21 mouse cellular contexts compared by ENCODE assay signal in the genomic region with DNA sequence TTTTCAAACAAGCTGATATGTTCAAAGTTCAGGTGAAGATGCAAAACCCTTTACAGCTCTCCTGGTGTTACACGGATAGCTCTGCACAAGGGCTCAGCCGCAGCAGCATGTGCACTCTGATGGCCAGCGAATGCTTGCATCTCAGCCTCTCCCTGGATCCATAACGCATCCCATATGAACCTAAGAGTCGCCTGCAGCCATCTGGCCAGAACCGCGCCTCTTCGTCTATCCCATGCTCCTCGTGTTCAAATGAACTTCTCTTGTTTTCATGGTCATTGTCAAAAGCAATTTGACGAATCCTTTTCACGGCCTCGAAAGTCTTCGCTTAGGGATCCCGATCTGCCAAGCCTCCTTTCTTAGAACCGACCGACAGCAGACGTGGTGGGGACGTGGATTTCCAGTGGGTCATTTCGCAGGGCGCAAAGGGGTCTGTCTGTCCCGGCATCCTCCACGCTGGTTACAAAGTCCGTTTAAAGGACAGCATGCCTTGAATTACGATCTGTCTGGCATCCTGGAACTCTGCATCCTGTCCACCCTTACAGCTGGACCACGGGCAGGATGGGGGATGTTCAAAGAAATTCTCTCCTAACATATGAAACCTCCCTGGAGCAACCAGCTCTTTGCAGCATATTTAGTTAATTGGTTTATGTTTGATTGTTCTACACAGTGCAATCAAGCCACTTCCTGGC. TPM values are rescaled to one million over a fixed set of nuclear protein-coding genes. Genes with fewer than 3 reads are reported as not detected.
DNase-seq lines count a peak whose midpoint lies in the region; ATAC-seq and TF ChIP-seq lines count a peak whose summit lies in the region.
"Had no signal": no experiment of that assay in that cellular context is flagged by ENCODE, and none has a peak within 500 bp of the region (broad histone marks: within the 10 kb centered on the region; RNA-seq: fewer than 3 reads in every experiment).

No protein-coding gene starts in this region.

- 69% methylated on average over 25 of the region's 25 CpGs for WGBS in forebrain, embryonic 10.5 days
- 72% methylated on average over 25 of the region's 25 CpGs for WGBS in forebrain, embryonic 11.5 days
- 33% methylated on average over 25 of the region's 25 CpGs for WGBS in embryonic facial prominence, embryonic 12.5 days
- 23% methylated on average over 25 of the region's 25 CpGs for WGBS in limb, embryonic 14.5 days
- 70% methylated on average over 25 of the region's 25 CpGs for whole genome bisulfite sequencing in hindbrain, embryonic 13.5 days

- peak overlapping the region; percentile 40; the same call in 1 of the 2 replicates for H3K27ac ChIP-seq in forebrain, embryonic 10.5 days
- no peak overlapping the region for H3K27ac ChIP-seq in forebrain, embryonic 11.5 days (ENCODE audit: low read depth, low read length)
- peak overlapping the region; percentile 82 for H3K27ac ChIP-seq in embryonic facial prominence, embryonic 12.5 days
- H3K27ac ChIP-seq in limb, embryonic 14.5 days (replicated peaks; ENCODE audit: low read depth, low read length), result no peak overlapping the region
- no peak overlapping the region for H3K27ac ChIP-seq in hindbrain, embryonic 13.5 days
- H3K27ac ChIP-seq: forebrain, embryonic 13.5 days; heart, embryonic 10.5 days; hindbrain, embryonic 12.5 days; liver, embryonic 12.5 days; neural tube, embryonic 13.5 days had no signal

- no peaks in the 10 kb centered on the region for H3K27me3 ChIP-seq in forebrain, embryonic 10.5 days (ENCODE audit: poor library complexity, severe bottlenecking)
- H3K27me3 ChIP-seq in forebrain, embryonic 11.5 days (ENCODE audit: control insufficient read depth, insufficient read depth, low read length), result no peaks in the 10 kb centered on the region
- H3K27me3 ChIP-seq in embryonic facial prominence, embryonic 12.5 days, result no peaks in the 10 kb centered on the region
- H3K27me3 ChIP-seq in limb, embryonic 14.5 days (ENCODE audit: control insufficient read depth, insufficient read depth, low read length), result no peaks in the 10 kb centered on the region
- H3K27me3 ChIP-seq in hindbrain, embryonic 13.5 days, result no peaks in the 10 kb centered on the region
- H3K27me3 ChIP-seq: forebrain, embryonic 13.5 days; hindbrain, embryonic 12.5 days; neural tube, embryonic 13.5 days had no signal

- peaks cover 10% of the 10 kb centered on the region for H3K4me1 ChIP-seq in forebrain, embryonic 10.5 days
- no peaks in the 10 kb centered on the region for H3K4me1 ChIP-seq in forebrain, embryonic 11.5 days (replicated peaks; ENCODE audit: control insufficient read depth, insufficient read depth, low read length)
- H3K4me1 ChIP-seq in embryonic facial prominence, embryonic 12.5 days, result peaks cover 7% of the 10 kb centered on the region; the same call in 1 of the 2 replicates
- H3K4me1 ChIP-seq in limb, embryonic 14.5 days (ENCODE audit: control insufficient read depth, insufficient read depth, low read length), result 0 out of 2 replicates have a peak, but pooled peaks cover 4% of the 10 kb centered on the region
- H3K4me1 ChIP-seq in hindbrain, embryonic 13.5 days (replicated peaks), result no peaks in the 10 kb centered on the region
- H3K4me1 ChIP-seq: forebrain, embryonic 13.5 days; hindbrain, embryonic 12.5 days; liver, embryonic 12.5 days; neural tube, embryonic 13.5 days had no signal

- H3K4me3 ChIP-seq in forebrain, embryonic 10.5 days, result no peak overlapping the region
- no peak overlapping the region for H3K4me3 ChIP-seq in forebrain, embryonic 11.5 days (ENCODE audit: low read depth, low read length)
- no peak overlapping the region for H3K4me3 ChIP-seq in embryonic facial prominence, embryonic 12.5 days
- no peak overlapping the region for H3K4me3 ChIP-seq in limb, embryonic 14.5 days (replicated peaks; ENCODE audit: low read length)
- H3K4me3 ChIP-seq in hindbrain, embryonic 13.5 days, result no peak overlapping the region
- H3K4me3 ChIP-seq: forebrain, embryonic 13.5 days; heart, embryonic 10.5 days; hindbrain, embryonic 12.5 days; liver, embryonic 12.5 days; neural tube, embryonic 13.5 days had no signal

- H3K36me3 ChIP-seq in forebrain, embryonic 10.5 days (replicated peaks), result no peaks in the 10 kb centered on the region
- no peaks in the 10 kb centered on the region for H3K36me3 ChIP-seq in forebrain, embryonic 11.5 days (ENCODE audit: control insufficient read depth, insufficient read depth, low read length)
- no peaks in the 10 kb centered on the region for H3K36me3 ChIP-seq in embryonic facial prominence, embryonic 12.5 days
- no peaks in the 10 kb centered on the region for H3K36me3 ChIP-seq in limb, embryonic 14.5 days (ENCODE audit: control insufficient read depth, insufficient read depth, low read length)
- no peaks in the 10 kb centered on the region for H3K36me3 ChIP-seq in hindbrain, embryonic 13.5 days
- H3K36me3 ChIP-seq: heart, embryonic 10.5 days; hindbrain, embryonic 12.5 days; liver, embryonic 12.5 days; neural tube, embryonic 13.5 days had no signal

- DNase-seq in forebrain, embryonic 10.5 days (ENCODE audit: extremely low spot score, low spot score), result no peak
- no peak for DNase-seq in forebrain, embryonic 11.5 days (ENCODE audit: low spot score)
- DNase-seq in kidney, postnatal 4 days, result peak; percentile 36 to 60
- DNase-seq in kidney, adult 8-10 months, result no peak
- DNase-seq in limb, embryonic 14.5 days (ENCODE audit: low spot score), result no peak
- no peak for DNase-seq in retina, postnatal 1 day
- DNase-seq: adrenal gland, adult 8-10 months; cerebellum, postnatal 10 days; gastrocnemius, postnatal 36 days; heart, postnatal 10 days; kidney, adult 2 months; lung, postnatal 14 days; right cerebral cortex, postnatal 4 days; thymus, adult 18-20 months had no signal

- ATAC-seq in forebrain, embryonic 11.5 days (replicated peaks; ENCODE audit: low FRiP score), result no peak
- peak; percentile 38; the same call in 1 of the 2 replicates for ATAC-seq in embryonic facial prominence, embryonic 12.5 days (ENCODE audit: insufficient number of reproducible peaks, insufficient read depth, low FRiP score, low TSS enrichment)
- 0 out of 2 replicates have a peak, but pooled peaks have one; percentile 4 for ATAC-seq in limb, embryonic 14.5 days (ENCODE audit: low FRiP score, low read depth)
- ATAC-seq in hindbrain, embryonic 13.5 days (ENCODE audit: low FRiP score), result no peak
- ATAC-seq: forebrain, embryonic 13.5 days; liver, embryonic 12.5 days had no signal

- no peak for TF ChIP-seq POLR2A in limb, embryonic 14.5 days (IDR thresholded peaks at IDR 0.05; ENCODE audit: borderline replicate concordance, extremely low read depth, insufficient read depth, insufficient read length)

- no peak overlapping the region for H3K9ac ChIP-seq in forebrain, embryonic 11.5 days (ENCODE audit: low read length)
- no peak overlapping the region for H3K9ac ChIP-seq in embryonic facial prominence, embryonic 12.5 days
- H3K9ac ChIP-seq in limb, embryonic 14.5 days (ENCODE audit: low read depth, low read length, severe bottlenecking), result peak overlapping the region; percentile 12; the same call in 1 of the 2 replicates
- no peak overlapping the region for H3K9ac ChIP-seq in hindbrain, embryonic 13.5 days
- H3K9ac ChIP-seq: forebrain, embryonic 13.5 days; hindbrain, embryonic 12.5 days; liver, embryonic 12.5 days; neural tube, embryonic 13.5 days had no signal

- no peak overlapping the region for H3K4me2 ChIP-seq in forebrain, embryonic 11.5 days (ENCODE audit: low read depth, low read length, severe bottlenecking)
- peak overlapping the region; percentile 36 for H3K4me2 ChIP-seq in embryonic facial prominence, embryonic 12.5 days (replicated peaks)
- peak overlapping the region; percentile 17 for H3K4me2 ChIP-seq in limb, embryonic 14.5 days (replicated peaks; ENCODE audit: low read depth, low read length, severe bottlenecking)
- H3K4me2 ChIP-seq in hindbrain, embryonic 13.5 days, result no peak overlapping the region
- H3K4me2 ChIP-seq: forebrain, embryonic 13.5 days; hindbrain, embryonic 12.5 days; liver, embryonic 12.5 days; neural tube, embryonic 13.5 days had no signal

- no peaks in the 10 kb centered on the region for H3K9me3 ChIP-seq in forebrain, embryonic 10.5 days
- H3K9me3 ChIP-seq in forebrain, embryonic 11.5 days (ENCODE audit: control insufficient read depth, low read length), result no peaks in the 10 kb centered on the region
- H3K9me3 ChIP-seq in embryonic facial prominence, embryonic 12.5 days, result no peaks in the 10 kb centered on the region
- no peaks in the 10 kb centered on the region for H3K9me3 ChIP-seq in limb, embryonic 14.5 days (ENCODE audit: control insufficient read depth, low read length)
- H3K9me3 ChIP-seq in hindbrain, embryonic 13.5 days, result no peaks in the 10 kb centered on the region
- H3K9me3 ChIP-seq: forebrain, embryonic 13.5 days; heart, embryonic 10.5 days; hindbrain, embryonic 12.5 days; liver, embryonic 12.5 days; neural tube, embryonic 13.5 days had no signal

RNA-seq across cellular contexts. Expression of a gene that starts 12.0 kb away (rescaled TPM):
- 48.6 and 48.9 TPM in 2 replicates for polyA plus RNA-seq in forebrain, embryonic 10.5 days (2016; fragmentation: Nextera tagmentation; extraction: Ambion mirVana)
- polyA plus RNA-seq in forebrain, embryonic 11.5 days (2014; fragmentation: Nextera tagmentation; extraction: Ambion mirVana), result 35.1 and 40.6 TPM in 2 replicates
- polyA plus RNA-seq in embryonic facial prominence, embryonic 12.5 days (2016; fragmentation: Nextera tagmentation; extraction: Ambion mirVana), result 239 and 242 TPM in 2 replicates
- 219 and 265 TPM in 2 replicates for polyA plus RNA-seq in limb, embryonic 14.5 days (2012; rRNA removed)
- 85.5 and 109 TPM in 2 replicates for polyA plus RNA-seq in limb, embryonic 14.5 days (2014; fragmentation: Nextera tagmentation; extraction: Ambion mirVana)
- 30.2 and 33.8 TPM in 2 replicates for polyA plus RNA-seq in hindbrain, embryonic 13.5 days (2015; fragmentation: Nextera tagmentation; extraction: Ambion mirVana)

RNA-seq across cellular contexts. Expression of a gene that starts 13.0 kb away (rescaled TPM):
- 107 and 113 TPM in 2 replicates for polyA plus RNA-seq in forebrain, embryonic 10.5 days (2016; fragmentation: Nextera tagmentation; extraction: Ambion mirVana)
- 105 and 112 TPM in 2 replicates for polyA plus RNA-seq in forebrain, embryonic 11.5 days (2014; fragmentation: Nextera tagmentation; extraction: Ambion mirVana)
- 67.9 and 70.2 TPM in 2 replicates for polyA plus RNA-seq in embryonic facial prominence, embryonic 12.5 days (2016; fragmentation: Nextera tagmentation; extraction: Ambion mirVana)
- polyA plus RNA-seq in limb, embryonic 14.5 days (2012; rRNA removed), result 23.4 and 28.8 TPM in 2 replicates
- 56.6 and 58.9 TPM in 2 replicates for polyA plus RNA-seq in limb, embryonic 14.5 days (2014; fragmentation: Nextera tagmentation; extraction: Ambion mirVana)
- 118 and 125 TPM in 2 replicates for polyA plus RNA-seq in hindbrain, embryonic 13.5 days (2015; fragmentation: Nextera tagmentation; extraction: Ambion mirVana)

RNA-seq across cellular contexts. Expression of a gene that starts 58.1 kb away (rescaled TPM):
- 243 and 263 TPM in 2 replicates for polyA plus RNA-seq in forebrain, embryonic 10.5 days (2016; fragmentation: Nextera tagmentation; extraction: Ambion mirVana)
- polyA plus RNA-seq in forebrain, embryonic 11.5 days (2014; fragmentation: Nextera tagmentation; extraction: Ambion mirVana), result 277 and 287 TPM in 2 replicates
- 286 and 305 TPM in 2 replicates for polyA plus RNA-seq in embryonic facial prominence, embryonic 12.5 days (2016; fragmentation: Nextera tagmentation; extraction: Ambion mirVana)
- polyA plus RNA-seq in limb, embryonic 14.5 days (2012; rRNA removed), result 194 and 225 TPM in 2 replicates
- 284 and 300 TPM in 2 replicates for polyA plus RNA-seq in limb, embryonic 14.5 days (2014; fragmentation: Nextera tagmentation; extraction: Ambion mirVana)
- 398 and 404 TPM in 2 replicates for polyA plus RNA-seq in hindbrain, embryonic 13.5 days (2015; fragmentation: Nextera tagmentation; extraction: Ambion mirVana)

Comparison
In these comparisons a context has a peak if more than half of its experiments do, and no peak if none do; other contexts are left out.
1. DNase-seq: peak in kidney, postnatal 4 days (2 of 2); none in forebrain, embryonic 10.5 days (single experiment), forebrain, embryonic 11.5 days (single experiment), kidney, adult 8-10 months (0 of 2), limb, embryonic 14.5 days (single experiment) and retina, postnatal 1 day (single experiment).
2. H3K27ac ChIP-seq: peak in forebrain, embryonic 10.5 days (single experiment) and embryonic facial prominence, embryonic 12.5 days (single experiment); none in forebrain, embryonic 11.5 days (single experiment), limb, embryonic 14.5 days (single experiment) and hindbrain, embryonic 13.5 days (single experiment).
3. ATAC-seq: peak in embryonic facial prominence, embryonic 12.5 days (single experiment) and limb, embryonic 14.5 days (single experiment); none in forebrain, embryonic 11.5 days (single experiment) and hindbrain, embryonic 13.5 days (single experiment).
4. H3K4me2 ChIP-seq: peak in embryonic facial prominence, embryonic 12.5 days (single experiment) and limb, embryonic 14.5 days (single experiment); none in forebrain, embryonic 11.5 days (single experiment) and hindbrain, embryonic 13.5 days (single experiment).